Mouse (Mus musculus) testis, adult 2 months (tissue): ENCODE results near the gene 1810037I17Rik. TPM values are rescaled to one million over a fixed set of nuclear protein-coding genes. Genes with fewer than 3 reads are reported as not detected.
"Not testable (repeated sequence)": the region's sequence is repeated elsewhere in the genome, so short reads cannot be mapped to it uniquely, and the experiment has no call there.

Source experiments
- H3K27ac ChIP-seq: fragments of 200-500 bp; 2 replicates; pipeline ENCODE4 v1.5.1; 2012; ENCODE audit warnings: low read depth, low read length; ENCODE audit not compliant: control insufficient read depth, insufficient read depth
- H3K27me3 ChIP-seq: fragments of 200-500 bp; 2 replicates; pipeline ENCODE4 v1.6.1; 2012; ENCODE audit warnings: mild to moderate bottlenecking, low read length, moderate library complexity; ENCODE audit not compliant: control insufficient read depth, insufficient read depth
- H3K36me3 ChIP-seq: fragments of 200-500 bp; 2 replicates; pipeline ENCODE4 v1.6.1; 2012; ENCODE audit warnings: mild to moderate bottlenecking, low read length; ENCODE audit not compliant: control insufficient read depth, insufficient read depth
- H3K4me1 ChIP-seq: fragments of 200-500 bp; 2 replicates; pipeline ENCODE4 v1.6.1; 2012; ENCODE audit warnings: low read length; ENCODE audit not compliant: control insufficient read depth, insufficient read depth
- H3K4me3 ChIP-seq: fragments of 200-500 bp; 2 replicates; pipeline ENCODE4 v1.5.1; 2012; ENCODE audit warnings: low read depth, mild to moderate bottlenecking, low read length, moderate library complexity, mixed read lengths; ENCODE audit not compliant: control insufficient read depth
- CTCF ChIP-seq: fragments of 200-500 bp; IDR thresholded peaks from 2 replicates; pipeline ENCODE4 v1.5.1; 2012; ENCODE audit warnings: low read depth, mild to moderate bottlenecking, inconsistent platforms, low read length, moderate library complexity; ENCODE audit not compliant: control insufficient read depth, insufficient read depth, insufficient replicate concordance
- POLR2A ChIP-seq: fragments of 200-500 bp; IDR thresholded peaks from 2 replicates; pipeline ENCODE4 v1.6.1; 2012; ENCODE audit warnings: low read depth, mild to moderate bottlenecking, inconsistent platforms, low read length, moderate library complexity; ENCODE audit not compliant: control insufficient read depth
- polyA plus RNA-seq: library from polyadenylated mRNA; depleted of rRNA; stranded (reverse); fragments of >200 nt; gene quantifications from 2 replicates; pipeline ENCODE4 v1.2.3, GENCODE M21; 2012

1810037I17Rik gene
- polyA plus RNA-seq, 1 experiment, result 22.1 TPM

GRCm38 (mm10) chr3:122919260-122919659, 4.7 kb upstream of the 1810037I17Rik start, which contains the start of gene Gm10959:
Gene Gm10959, minus strand, starts transcription at chr3:122919360.
- TF ChIP-seq POLR2A (no peak), CTCF (no peak)
- Histone ChIP-seq H3K4me3 (no peak within 1 kb of the TSS), H3K27ac (no peak within 1 kb of the TSS), H3K4me1 (no peaks in the 10 kb centered on the region), H3K36me3 (no peaks in the 10 kb centered on the region), H3K27me3 (no peaks in the 10 kb centered on the region)

- Histone ChIP-seq H3K36me3 (no peaks in the 10 kb centered on the region), H3K27me3 (no peaks in the 10 kb centered on the region), H3K27ac (no peak overlapping the region)
Measured at GRCm38 (mm10) chr3:122920572-122921435, 3.2 kb upstream of the 1810037I17Rik start.

DNA sequence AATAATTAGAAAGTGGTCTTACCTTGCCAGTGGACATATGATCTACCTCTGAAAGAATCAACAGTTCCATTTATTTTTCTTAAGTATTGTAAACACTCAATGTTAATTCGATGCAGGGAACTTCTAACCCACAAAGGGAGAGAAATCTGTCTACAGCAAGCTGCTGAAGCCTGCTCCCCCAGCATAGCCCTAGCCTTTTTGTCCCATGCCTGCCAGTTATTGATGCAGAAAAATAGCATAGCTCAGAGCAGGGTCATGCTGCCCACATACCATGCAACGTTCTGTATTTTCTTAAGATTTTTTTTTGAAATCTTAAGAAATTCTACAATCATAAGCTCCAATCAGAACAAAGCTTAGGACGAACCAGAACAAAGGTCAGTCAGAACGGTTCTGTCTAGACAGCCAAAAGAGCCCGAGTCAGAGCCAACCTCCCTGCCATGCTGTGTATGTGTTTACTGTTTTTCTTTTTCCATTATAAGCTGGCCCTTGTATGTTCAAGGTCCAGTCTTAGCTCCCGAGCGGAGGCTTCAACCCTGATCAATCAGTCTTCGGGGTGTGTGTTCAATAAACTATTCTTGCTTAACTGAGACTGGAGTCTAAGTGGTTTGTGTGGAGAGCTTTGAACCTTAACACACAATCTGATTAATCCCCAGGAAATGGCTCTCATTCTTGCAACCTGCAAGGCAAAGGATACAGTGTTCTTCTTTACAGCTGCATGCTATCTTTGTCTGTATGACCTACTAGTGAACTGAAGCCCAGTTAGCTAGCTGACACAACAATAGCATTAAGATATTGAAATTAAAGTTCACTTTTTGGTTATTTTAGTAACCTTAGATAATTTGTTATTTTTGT, 2.1 kb upstream of the 1810037I17Rik start:
- Histone ChIP-seq H3K27ac (no peak overlapping the region), H3K4me3 (no peak overlapping the region), H3K36me3 (no peaks in the 10 kb centered on the region), H3K4me1 (no peaks in the 10 kb centered on the region; the same call in 1 of the 2 replicates), H3K27me3 (no peaks in the 10 kb centered on the region)
- no peak for TF ChIP-seq CTCF
- no peak for TF ChIP-seq POLR2A

More at GRCm38 (mm10) chr3:122920572-122921435, 3.2 kb upstream of the 1810037I17Rik start:
- H3K4me1 ChIP-seq, result no peaks in the 10 kb centered on the region
- H3K4me3 ChIP-seq, result no peak overlapping the region
- TF ChIP-seq CTCF (no peak), POLR2A (no peak)

GRCm38 (mm10) chr3:122923147-122923546, 856 bp upstream of the 1810037I17Rik start:
- peak overlapping the region; percentile 1; the same call in 1 of the 2 replicates for H3K4me3 ChIP-seq
- peak overlapping the region; percentile 34; the same call in 1 of the 2 replicates for H3K27ac ChIP-seq
- TF ChIP-seq POLR2A, result no peak
- no peak for TF ChIP-seq CTCF

GRCm38 (mm10) chr3:122929723-122930122, 5.7 kb downstream of the 1810037I17Rik start:
- Histone ChIP-seq H3K4me3 (no peak overlapping the region), H3K27me3 (no peaks in the 10 kb centered on the region), H3K27ac (no peak overlapping the region), H3K36me3 (no peaks in the 10 kb centered on the region), H3K4me1 (no peaks in the 10 kb centered on the region; the same call in 1 of the 2 replicates)
- TF ChIP-seq CTCF, result no peak
- TF ChIP-seq POLR2A, result no peak

More at GRCm38 (mm10) chr3:122923147-122923546, 856 bp upstream of the 1810037I17Rik start:
- Histone ChIP-seq H3K36me3 (no peaks in the 10 kb centered on the region), H3K4me1 (no peaks in the 10 kb centered on the region; the same call in 1 of the 2 replicates), H3K27me3 (no peaks in the 10 kb centered on the region)

- TF ChIP-seq POLR2A, result no peak
- TF ChIP-seq CTCF, result no peak
- H3K27ac ChIP-seq, result no peak overlapping the region
- no peaks in the 10 kb centered on the region for H3K27me3 ChIP-seq
- H3K4me3 ChIP-seq, result no peak overlapping the region
- H3K4me1 ChIP-seq, result no peaks in the 10 kb centered on the region
- no peaks in the 10 kb centered on the region for H3K36me3 ChIP-seq
Measured at GRCm38 (mm10) chr3:122932466-122932865, 8.5 kb downstream of the 1810037I17Rik start.

DNA sequence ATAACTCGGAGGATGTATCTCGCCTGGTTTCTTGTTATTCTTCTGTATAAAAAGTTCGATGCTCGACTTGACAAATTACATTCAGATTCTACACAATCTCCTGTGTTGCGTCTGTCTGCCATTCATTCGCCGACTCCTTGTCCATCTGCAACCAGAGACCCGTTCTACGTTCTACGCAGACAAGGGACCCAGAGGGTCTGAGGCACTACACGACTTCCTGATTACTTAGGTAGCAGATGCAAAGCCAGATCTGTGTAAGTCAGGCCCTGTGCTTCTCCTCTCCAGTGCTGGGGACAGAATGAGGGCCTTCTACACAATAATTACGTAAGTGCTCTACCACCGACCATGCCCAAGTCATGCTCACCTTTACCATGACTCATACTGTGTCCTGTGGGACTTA, 13.2 kb downstream of the 1810037I17Rik start:
- H3K4me1 ChIP-seq, H3K27me3 ChIP-seq, H3K4me3 ChIP-seq, H3K36me3 ChIP-seq, H3K27ac ChIP-seq: not testable (repeated sequence)
